ENCODE assay signal across 8 mouse cellular contexts in the genomic region with DNA sequence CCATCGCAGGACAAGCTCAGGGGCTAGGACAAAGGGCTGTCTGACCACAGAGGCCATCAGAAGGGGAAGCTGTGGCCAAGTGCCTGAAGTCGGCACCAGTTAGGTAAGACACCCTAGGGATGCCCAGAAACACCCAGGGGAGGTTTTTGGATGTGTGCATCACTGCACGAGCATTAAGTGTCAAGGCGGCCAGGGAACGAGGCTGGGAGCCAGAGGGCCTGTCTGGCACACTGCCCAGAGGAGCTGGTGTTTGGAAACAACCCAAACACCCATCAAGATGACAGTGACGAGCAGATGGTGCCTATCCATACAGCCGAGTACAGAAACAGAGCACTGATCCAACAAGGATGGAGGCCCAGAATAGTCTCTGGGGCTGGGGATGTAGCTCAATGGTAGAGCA.
DNase-seq lines count a peak whose midpoint lies in the region; ATAC-seq and TF ChIP-seq lines count a peak whose summit lies in the region.

No protein-coding gene starts in this region.

- no peak overlapping the region for H3K4me2 ChIP-seq in hindbrain, embryonic 12.5 days (replicated peaks)
- H3K4me2 ChIP-seq in hindbrain, embryonic 11.5 days (replicated peaks; ENCODE audit: low read depth, low read length), result no peak overlapping the region
- H3K4me2 ChIP-seq in stomach, embryonic 14.5 days (replicated peaks; ENCODE audit: low read depth, low read length), result no peak overlapping the region
- no peak overlapping the region for H3K4me2 ChIP-seq in stomach, postnatal 0 days (replicated peaks; ENCODE audit: low read depth)
- H3K4me2 ChIP-seq in hindbrain, embryonic 16.5 days (ENCODE audit: low read length), result no peak overlapping the region

- TF ChIP-seq CTCF in stomach, postnatal 0 days (IDR thresholded peaks at IDR 0.05; ENCODE audit: low read depth), result no peak

- no peaks in the 10 kb centered on the region for H3K36me3 ChIP-seq in hindbrain, embryonic 12.5 days
- H3K36me3 ChIP-seq in hindbrain, embryonic 11.5 days (ENCODE audit: control insufficient read depth, insufficient read depth, low read length), result no peaks in the 10 kb centered on the region
- no peaks in the 10 kb centered on the region for H3K36me3 ChIP-seq in stomach, embryonic 14.5 days (ENCODE audit: control insufficient read depth, insufficient read depth, low read length)
- H3K36me3 ChIP-seq in stomach, postnatal 0 days (ENCODE audit: control insufficient read depth, insufficient read depth, low read length), result no peaks in the 10 kb centered on the region
- H3K36me3 ChIP-seq in hindbrain, embryonic 16.5 days (ENCODE audit: control insufficient read depth, insufficient read depth, low read length), result no peaks in the 10 kb centered on the region
- H3K36me3 ChIP-seq in splenic B cell, adult 2 months (ENCODE audit: control insufficient read depth, insufficient read depth, low read length, poor library complexity, severe bottlenecking), result no peaks in the 10 kb centered on the region

- peak; percentile 75 for ATAC-seq in hindbrain, embryonic 12.5 days (ENCODE audit: low FRiP score)
- no peak for ATAC-seq in hindbrain, embryonic 11.5 days (ENCODE audit: low FRiP score)
- ATAC-seq in stomach, embryonic 14.5 days (ENCODE audit: insufficient number of reproducible peaks, insufficient read depth, low FRiP score, low read depth), result peak; percentile 31; the same call in 1 of the 2 replicates
- no peak for ATAC-seq in stomach, postnatal 0 days (ENCODE audit: low FRiP score, low TSS enrichment)
- peak; percentile 63; the same call in 1 of the 2 replicates for ATAC-seq in hindbrain, embryonic 16.5 days

- H3K27me3 ChIP-seq in hindbrain, embryonic 12.5 days, result peaks cover 17% of the 10 kb centered on the region
- no peaks in the 10 kb centered on the region for H3K27me3 ChIP-seq in hindbrain, embryonic 11.5 days (ENCODE audit: control insufficient read depth, insufficient read depth, low read length)
- H3K27me3 ChIP-seq in stomach, embryonic 14.5 days (ENCODE audit: control insufficient read depth, insufficient read depth, low read length), result no peaks in the 10 kb centered on the region
- H3K27me3 ChIP-seq in stomach, postnatal 0 days (ENCODE audit: control insufficient read depth, insufficient read depth, low read length), result no peaks in the 10 kb centered on the region
- peaks cover 2% of the 10 kb centered on the region; the same call in 1 of the 2 replicates for H3K27me3 ChIP-seq in hindbrain, embryonic 16.5 days (replicated peaks; ENCODE audit: control insufficient read depth, insufficient read depth, low read length)
- H3K27me3 ChIP-seq in splenic B cell, adult 2 months (ENCODE audit: control insufficient read depth, insufficient read depth, low read length, poor library complexity, severe bottlenecking), result no peaks in the 10 kb centered on the region

- no peak for TF ChIP-seq EP300 in stomach, postnatal 0 days (optimal IDR thresholded peaks at IDR 0.05)

- 30% methylated on average over 7 of the region's 7 CpGs for WGBS in hindbrain, embryonic 12.5 days
- WGBS in hindbrain, embryonic 11.5 days, result 62% methylated on average over 7 of the region's 7 CpGs
- WGBS in stomach, embryonic 14.5 days, result 29% methylated on average over 7 of the region's 7 CpGs
- 33% methylated on average over 7 of the region's 7 CpGs for WGBS in stomach, postnatal 0 days
- WGBS in hindbrain, embryonic 16.5 days, result 18% methylated on average over 7 of the region's 7 CpGs

- no peak overlapping the region for H3K27ac ChIP-seq in hindbrain, embryonic 12.5 days
- no peak overlapping the region for H3K27ac ChIP-seq in hindbrain, embryonic 11.5 days (ENCODE audit: low read depth, low read length)
- no peak overlapping the region for H3K27ac ChIP-seq in stomach, embryonic 14.5 days (ENCODE audit: low read length)
- no peak overlapping the region for H3K27ac ChIP-seq in stomach, postnatal 0 days (replicated peaks)
- no peak overlapping the region for H3K27ac ChIP-seq in hindbrain, embryonic 16.5 days (ENCODE audit: low read depth, low read length)

- peaks cover 29% of the 10 kb centered on the region for H3K4me1 ChIP-seq in hindbrain, embryonic 12.5 days
- no peaks in the 10 kb centered on the region for H3K4me1 ChIP-seq in hindbrain, embryonic 11.5 days (replicated peaks; ENCODE audit: control insufficient read depth, insufficient read depth, low read length)
- H3K4me1 ChIP-seq in stomach, embryonic 14.5 days (ENCODE audit: control insufficient read depth, insufficient read depth, low read length), result peaks cover 19% of the 10 kb centered on the region; the same call in 1 of the 2 replicates
- no peaks in the 10 kb centered on the region for H3K4me1 ChIP-seq in stomach, postnatal 0 days (replicated peaks; ENCODE audit: control insufficient read depth, insufficient read depth)
- peaks cover 10% of the 10 kb centered on the region for H3K4me1 ChIP-seq in hindbrain, embryonic 16.5 days (ENCODE audit: control insufficient read depth, insufficient read depth, low read depth, low read length)

- H3K4me3 ChIP-seq in hindbrain, embryonic 12.5 days, result no peak overlapping the region
- H3K4me3 ChIP-seq in hindbrain, embryonic 11.5 days (ENCODE audit: low read depth, low read length), result no peak overlapping the region
- H3K4me3 ChIP-seq in stomach, embryonic 14.5 days (ENCODE audit: low read depth, low read length), result no peak overlapping the region
- no peak overlapping the region for H3K4me3 ChIP-seq in stomach, postnatal 0 days (ENCODE audit: low read depth, low read length)
- H3K4me3 ChIP-seq in hindbrain, embryonic 16.5 days (ENCODE audit: low read length), result no peak overlapping the region

- H3K9ac ChIP-seq in hindbrain, embryonic 12.5 days, result no peak overlapping the region
- H3K9ac ChIP-seq in hindbrain, embryonic 11.5 days (ENCODE audit: low read depth, low read length), result no peak overlapping the region
- H3K9ac ChIP-seq in stomach, embryonic 14.5 days (replicated peaks; ENCODE audit: low read depth, low read length), result no peak overlapping the region
- no peak overlapping the region for H3K9ac ChIP-seq in stomach, postnatal 0 days (ENCODE audit: low read length)
- H3K9ac ChIP-seq in hindbrain, embryonic 16.5 days (ENCODE audit: low read depth, low read length), result no peak overlapping the region

- no peaks in the 10 kb centered on the region for H3K9me3 ChIP-seq in hindbrain, embryonic 12.5 days (replicated peaks)
- no peaks in the 10 kb centered on the region for H3K9me3 ChIP-seq in hindbrain, embryonic 11.5 days (ENCODE audit: control insufficient read depth, low read length)
- no peaks in the 10 kb centered on the region for H3K9me3 ChIP-seq in stomach, embryonic 14.5 days (ENCODE audit: control insufficient read depth, low read depth, low read length)
- no peaks in the 10 kb centered on the region for H3K9me3 ChIP-seq in stomach, postnatal 0 days (ENCODE audit: control insufficient read depth, low read length)
- H3K9me3 ChIP-seq in hindbrain, embryonic 16.5 days (ENCODE audit: control insufficient read depth, low read length), result no peaks in the 10 kb centered on the region

- DNase-seq in hindbrain, embryonic 11.5 days (ENCODE audit: low spot score), result no peak
- DNase-seq in stomach, postnatal 0 days (ENCODE audit: low spot score), result no peak
- DNase-seq in splenic B cell, adult 2 months (ENCODE audit: low read depth, low spot score), result peak; percentile 35
- DNase-seq in thymus, adult 18-20 months, result no peak
- no peak for DNase-seq in kidney, adult 18-20 months

Comparison
In these comparisons a context has a peak if more than half of its experiments do, and no peak if none do; other contexts are left out.
1. ATAC-seq: peak in hindbrain, embryonic 12.5 days (single experiment), stomach, embryonic 14.5 days (single experiment) and hindbrain, embryonic 16.5 days (single experiment); none in hindbrain, embryonic 11.5 days (single experiment) and stomach, postnatal 0 days (single experiment).